Mouse (Mus musculus) C2C12 (cell line): ENCODE measurements around the gene Bscl2.

ENCODE experiments used
- CTCF ChIP-seq: IDR thresholded peaks from one replicate; pipeline ENCODE4 v1.5.1; 2011; ENCODE audit not compliant: control insufficient read depth, insufficient read depth, insufficient read length
- FOSL1 ChIP-seq: IDR thresholded peaks from one replicate; pipeline ENCODE4 v1.8.0; 2011; ENCODE audit warnings: mild to moderate bottlenecking, low read length; ENCODE audit not compliant: poor library complexity, insufficient read depth, severe bottlenecking
- MAX ChIP-seq: IDR thresholded peaks from one replicate; pipeline ENCODE4 v1.6.1; 2011; ENCODE audit warnings: mild to moderate bottlenecking, control low read depth
- MYOD1 ChIP-seq: IDR thresholded peaks from one replicate; pipeline ENCODE4 v1.6.1; 2011; ENCODE audit warnings: low read depth; ENCODE audit not compliant: control insufficient read depth, insufficient read length
- MYOG ChIP-seq: IDR thresholded peaks from one replicate; pipeline ENCODE4 v1.6.1; 2011; ENCODE audit not compliant: control insufficient read depth, insufficient read length; ENCODE audit errors: extremely low read depth

DNA sequence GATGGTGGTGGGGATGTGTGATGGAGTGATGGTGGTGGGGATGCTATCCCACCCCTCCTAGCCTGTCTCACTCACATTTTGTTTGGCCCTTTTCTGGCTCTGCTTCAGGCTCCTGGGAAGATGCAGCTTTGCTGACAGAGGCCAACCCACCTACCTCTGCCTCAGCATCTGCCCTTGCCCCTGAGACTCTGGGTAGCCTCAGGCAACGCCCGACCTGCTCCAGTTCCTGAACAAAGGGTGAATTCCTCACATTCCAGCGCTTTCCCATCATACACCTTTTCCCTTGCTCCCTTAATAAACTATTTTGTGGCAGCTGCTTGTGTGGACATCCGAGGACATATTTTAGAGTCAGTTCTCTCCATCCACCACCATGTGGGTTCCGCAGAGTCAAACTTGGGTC, 11.1 kb downstream of the Bscl2 start:
- TF ChIP-seq CTCF (no peak), MYOD1 (no peak), MYOG (no peak), FOSL1 (no peak), MAX (no peak)
